Mouse (Mus musculus): Measurements from ENCODE around the gene Dcun1d2. TPM values are rescaled to one million over a fixed set of nuclear protein-coding genes. Genes with fewer than 3 reads are reported as not detected.
"Not testable (repeated sequence)": the region's sequence is repeated elsewhere in the genome, so short reads cannot be mapped to it uniquely, and the experiment has no call there.

Gene Dcun1d2
- polyA plus RNA-seq (2011; ENCODE audit: insufficient read length, low read depth, missing spikeins) = 15.3 and 19.1 TPM in 2 replicates

DNA sequence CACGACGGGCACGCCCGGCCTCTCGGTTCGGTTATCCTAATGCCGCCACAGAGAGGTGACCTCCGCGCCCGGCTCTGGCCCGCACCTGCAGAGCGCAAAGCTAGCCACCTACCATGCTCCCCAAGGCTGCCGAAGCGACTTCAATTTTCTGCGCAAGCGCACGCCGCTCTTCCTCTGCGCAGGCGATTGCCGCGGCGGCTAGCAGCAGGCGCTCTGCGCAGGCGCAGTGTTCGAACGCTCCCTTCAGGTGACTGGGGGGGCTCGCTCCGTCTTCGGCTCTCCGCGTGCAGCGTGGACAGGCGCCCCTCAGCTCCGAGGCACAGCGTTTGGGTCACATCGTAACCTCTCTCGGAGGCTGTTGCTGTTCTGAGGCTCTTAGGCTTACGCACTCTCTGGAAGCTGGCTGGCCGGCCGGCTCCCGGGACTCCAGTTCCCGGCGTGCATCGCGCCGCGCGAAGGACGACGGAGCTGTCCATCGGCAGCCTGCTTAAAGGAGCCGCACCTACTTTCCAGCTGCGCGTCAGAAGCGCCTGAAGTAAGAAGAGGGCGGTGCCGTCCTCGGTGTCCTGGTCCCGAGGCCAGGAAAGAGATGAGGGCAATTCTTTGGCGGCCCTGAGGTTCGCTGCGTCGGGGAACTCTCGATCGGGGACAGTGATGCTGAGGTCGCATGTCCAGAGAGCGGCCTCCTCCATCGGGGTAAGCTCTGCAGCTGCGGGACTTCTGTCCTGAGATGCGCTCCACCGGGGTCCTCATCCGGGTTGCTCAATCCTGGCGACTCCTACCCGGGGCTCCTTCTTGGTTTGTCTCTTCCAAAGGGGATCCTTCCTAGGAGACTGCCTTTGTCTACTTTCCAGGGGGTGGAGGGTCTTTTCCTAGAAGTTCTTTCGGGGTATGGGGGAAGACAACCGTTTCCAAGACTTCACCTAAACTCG, at the start of gene Dcun1d2, which contains the start of gene Tmco3:
TSS of gene Dcun1d2 (minus strand) at position 440 of the 932 bp plus-strand sequence.
TSS of gene Tmco3 (plus strand) at position 499 of the 932 bp plus-strand sequence.
- Histone ChIP-seq H3K4me1 (ENCODE audit: control insufficient read depth, insufficient read depth, low read length) (no peaks in the 10 kb centered on the region), H3K27ac (ENCODE audit: insufficient read depth, low read length) (peak within 1 kb of the TSS; percentile 79), H3K4me3 (ENCODE audit: insufficient read depth, low read length) (peak within 1 kb of the TSS; percentile 93)
- peak; percentile 81 for TF ChIP-seq POLR2A (IDR thresholded peaks at IDR 0.05; ENCODE audit: low read depth, low read length)
- TF ChIP-seq CTCF (IDR thresholded peaks at IDR 0.05; ENCODE audit: borderline replicate concordance, insufficient read depth, low read length) = no peak

DNA sequence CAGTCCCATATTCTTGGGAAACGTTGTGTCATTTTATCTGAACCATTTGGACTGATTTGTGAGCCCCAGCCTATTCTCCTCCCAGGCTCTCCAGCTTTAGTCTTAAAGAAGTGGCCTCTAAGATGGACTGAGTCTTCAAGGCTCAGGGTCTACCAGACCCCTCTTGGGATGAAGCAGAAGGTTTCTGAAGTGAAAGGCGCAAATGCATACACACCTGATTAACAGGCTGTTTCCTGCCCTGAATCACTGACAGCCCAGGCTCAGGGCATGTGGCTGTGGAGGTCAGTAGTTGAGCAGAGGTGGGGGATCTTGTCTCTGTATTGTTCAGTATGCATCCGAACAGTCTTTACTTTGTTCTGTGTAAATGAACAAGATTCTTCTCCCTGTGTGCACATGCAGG, 49.7 kb upstream of the Dcun1d2 start:
- Histone ChIP-seq H3K27ac (ENCODE audit: insufficient read depth, low read length) (no peak overlapping the region), H3K4me3 (ENCODE audit: insufficient read depth, low read length) (no peak overlapping the region), H3K4me1 (ENCODE audit: control insufficient read depth, insufficient read depth, low read length) (peaks cover 5% of the 10 kb centered on the region)
- TF ChIP-seq POLR2A (IDR thresholded peaks at IDR 0.05; ENCODE audit: low read depth, low read length) (no peak), CTCF (IDR thresholded peaks at IDR 0.05; ENCODE audit: borderline replicate concordance, insufficient read depth, low read length) (no peak)

DNA sequence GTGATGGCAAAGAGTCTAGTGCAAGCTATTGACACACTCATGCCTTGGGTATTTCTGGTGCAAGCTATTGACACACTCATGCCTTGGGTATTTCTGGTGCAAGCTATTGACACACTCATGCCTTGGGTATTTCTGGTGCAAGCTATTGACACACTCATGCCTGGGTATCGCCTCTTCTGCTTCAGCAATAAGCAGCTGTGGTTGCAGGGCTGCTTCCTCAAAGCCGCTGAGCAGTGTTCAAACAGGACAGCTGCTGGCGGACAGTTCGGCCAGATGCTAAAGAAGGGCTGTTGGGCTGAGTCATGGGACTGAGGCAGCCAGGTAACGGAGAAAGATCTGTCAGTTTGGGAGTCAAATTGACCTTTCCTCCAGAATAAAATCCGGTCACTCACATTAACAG, 49.3 kb upstream of the Dcun1d2 start:
- not testable (repeated sequence) for H3K4me1 ChIP-seq (ENCODE audit: control insufficient read depth, insufficient read depth, low read length); H3K27ac ChIP-seq (ENCODE audit: insufficient read depth, low read length)

DNA sequence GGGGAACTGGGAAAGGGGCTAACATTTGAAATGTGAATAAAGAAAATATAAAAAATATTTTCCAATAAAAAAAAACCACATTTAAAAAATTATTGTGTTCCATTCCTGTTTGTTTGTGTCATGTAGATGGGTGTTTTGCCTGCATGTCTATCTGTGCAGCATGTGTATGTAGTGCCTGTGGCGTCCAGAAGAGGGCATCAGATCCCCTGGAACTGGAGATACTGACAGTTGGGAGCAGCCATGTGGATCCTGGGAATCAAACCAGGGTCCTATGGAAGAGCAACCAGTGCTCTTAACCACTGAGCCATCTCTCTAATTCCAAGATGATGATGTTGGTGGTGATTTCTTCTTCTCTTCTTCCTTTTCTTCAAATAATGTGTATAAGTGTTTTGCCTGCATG, 46.7 kb upstream of the Dcun1d2 start:
- Histone ChIP-seq H3K4me1 (ENCODE audit: control insufficient read depth, insufficient read depth, low read length) (no peaks in the 10 kb centered on the region), H3K4me3 (ENCODE audit: insufficient read depth, low read length) (no peak overlapping the region), H3K27ac (ENCODE audit: insufficient read depth, low read length) (no peak overlapping the region)
- TF ChIP-seq CTCF (IDR thresholded peaks at IDR 0.05; ENCODE audit: borderline replicate concordance, insufficient read depth, low read length) = no peak; the same call in 1 of the 2 replicates

More for the DNA sequence above, 49.3 kb upstream of the Dcun1d2 start:
- H3K4me3 ChIP-seq (ENCODE audit: insufficient read depth, low read length) = not testable (repeated sequence)

DNA sequence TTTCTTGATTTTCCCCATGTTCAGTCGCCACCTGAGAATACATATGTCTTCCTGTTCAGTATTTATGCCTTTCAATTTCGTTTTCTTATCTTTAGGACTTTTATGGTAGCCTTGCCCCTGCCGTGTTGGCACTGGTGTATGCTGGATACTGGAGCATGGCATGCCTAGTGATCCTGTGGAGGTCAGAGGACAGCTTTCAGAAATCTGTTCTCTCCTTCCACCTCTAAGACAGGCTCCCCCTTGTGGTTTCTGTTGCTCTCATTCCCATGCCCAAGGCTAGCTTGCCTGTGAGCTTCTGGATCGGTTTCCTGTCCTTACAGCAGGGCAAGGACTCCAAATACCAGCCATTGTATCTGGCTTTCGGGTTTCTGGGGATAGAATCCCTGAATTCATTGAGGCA, 38.7 kb upstream of the Dcun1d2 start:
- Histone ChIP-seq H3K4me3 (ENCODE audit: insufficient read depth, low read length) (no peak overlapping the region), H3K4me1 (ENCODE audit: control insufficient read depth, insufficient read depth, low read length) (no peaks in the 10 kb centered on the region), H3K27ac (ENCODE audit: insufficient read depth, low read length) (no peak overlapping the region)
- TF ChIP-seq CTCF (IDR thresholded peaks at IDR 0.05; ENCODE audit: borderline replicate concordance, insufficient read depth, low read length) (peak; percentile 28; the same call in 1 of the 2 replicates), POLR2A (IDR thresholded peaks at IDR 0.05; ENCODE audit: low read depth, low read length) (no peak)

DNA sequence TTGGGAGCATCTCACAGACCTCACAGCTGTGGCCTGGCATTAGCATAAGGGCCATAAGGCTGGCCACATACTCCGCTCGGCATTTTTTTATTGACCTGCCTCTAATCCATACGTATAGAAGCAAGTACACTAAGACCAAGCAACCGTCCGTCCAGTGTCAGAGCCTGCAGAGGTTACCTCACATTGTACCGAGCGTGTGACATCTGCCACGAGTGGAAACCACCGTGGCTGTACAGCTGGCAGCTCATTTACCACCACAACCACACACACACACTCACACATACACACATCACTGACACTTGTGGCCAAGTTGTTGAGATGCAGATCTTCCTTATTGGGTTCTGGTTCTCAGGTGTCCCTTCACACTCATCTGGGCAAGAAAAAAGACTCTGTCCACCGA, 28.7 kb upstream of the Dcun1d2 start:
- no peak for TF ChIP-seq CTCF (IDR thresholded peaks at IDR 0.05; ENCODE audit: borderline replicate concordance, insufficient read depth, low read length)
- no peak for TF ChIP-seq POLR2A (IDR thresholded peaks at IDR 0.05; ENCODE audit: low read depth, low read length)
- Histone ChIP-seq H3K4me1 (ENCODE audit: control insufficient read depth, insufficient read depth, low read length) (no peaks in the 10 kb centered on the region), H3K4me3 (ENCODE audit: insufficient read depth, low read length) (no peak overlapping the region), H3K27ac (ENCODE audit: insufficient read depth, low read length) (no peak overlapping the region)

DNA sequence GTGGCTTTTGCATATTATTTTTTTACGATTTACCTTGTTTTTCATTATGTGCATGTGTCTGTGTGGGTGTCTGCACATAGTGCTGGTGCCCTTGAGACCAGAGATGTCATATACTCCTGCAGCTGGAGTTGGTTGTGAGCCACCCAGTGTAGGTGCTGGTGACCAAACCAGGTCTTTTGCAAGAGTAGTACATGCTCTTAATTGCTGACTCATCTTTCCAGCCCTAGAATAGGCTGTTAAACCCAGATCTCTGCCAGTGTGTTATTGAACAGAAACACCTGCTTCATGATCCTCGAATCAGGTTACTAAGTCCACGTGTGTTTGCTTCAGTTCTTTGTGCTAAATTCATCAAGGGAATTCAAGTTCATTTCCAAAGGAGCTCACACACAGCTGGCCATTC, 27.0 kb upstream of the Dcun1d2 start:
- H3K27ac ChIP-seq (ENCODE audit: insufficient read depth, low read length) = no peak overlapping the region
- no peaks in the 10 kb centered on the region for H3K4me1 ChIP-seq (ENCODE audit: control insufficient read depth, insufficient read depth, low read length)
- no peak overlapping the region for H3K4me3 ChIP-seq (ENCODE audit: insufficient read depth, low read length)
- TF ChIP-seq CTCF (IDR thresholded peaks at IDR 0.05; ENCODE audit: borderline replicate concordance, insufficient read depth, low read length) (no peak), POLR2A (IDR thresholded peaks at IDR 0.05; ENCODE audit: low read depth, low read length) (no peak)

DNA sequence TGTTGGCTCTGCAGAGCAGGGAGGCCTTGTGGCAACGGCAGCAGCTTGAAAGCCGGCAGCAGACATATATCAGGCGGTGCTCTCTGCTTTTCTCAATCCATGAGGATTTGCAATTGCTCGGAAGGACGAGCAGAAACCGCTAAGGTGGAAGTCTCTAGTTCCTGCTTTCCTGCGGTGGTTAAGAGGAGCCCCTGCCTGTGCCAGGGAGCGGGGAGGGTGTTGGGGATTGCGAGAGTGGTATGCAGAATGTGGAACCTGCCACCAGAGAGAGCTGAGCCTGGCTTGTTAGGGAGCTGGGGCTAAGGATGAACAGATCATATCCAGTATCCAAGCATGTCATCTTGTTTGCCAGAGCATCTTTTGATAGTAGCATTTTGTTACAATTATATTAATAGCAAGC, 19.0 kb upstream of the Dcun1d2 start:
- TF ChIP-seq CTCF (IDR thresholded peaks at IDR 0.05; ENCODE audit: borderline replicate concordance, insufficient read depth, low read length) = no peak
- TF ChIP-seq POLR2A (IDR thresholded peaks at IDR 0.05; ENCODE audit: low read depth, low read length) = no peak
- no peak overlapping the region for H3K27ac ChIP-seq (ENCODE audit: insufficient read depth, low read length)
- no peaks in the 10 kb centered on the region for H3K4me1 ChIP-seq (ENCODE audit: control insufficient read depth, insufficient read depth, low read length)
- no peak overlapping the region for H3K4me3 ChIP-seq (ENCODE audit: insufficient read depth, low read length)

DNA sequence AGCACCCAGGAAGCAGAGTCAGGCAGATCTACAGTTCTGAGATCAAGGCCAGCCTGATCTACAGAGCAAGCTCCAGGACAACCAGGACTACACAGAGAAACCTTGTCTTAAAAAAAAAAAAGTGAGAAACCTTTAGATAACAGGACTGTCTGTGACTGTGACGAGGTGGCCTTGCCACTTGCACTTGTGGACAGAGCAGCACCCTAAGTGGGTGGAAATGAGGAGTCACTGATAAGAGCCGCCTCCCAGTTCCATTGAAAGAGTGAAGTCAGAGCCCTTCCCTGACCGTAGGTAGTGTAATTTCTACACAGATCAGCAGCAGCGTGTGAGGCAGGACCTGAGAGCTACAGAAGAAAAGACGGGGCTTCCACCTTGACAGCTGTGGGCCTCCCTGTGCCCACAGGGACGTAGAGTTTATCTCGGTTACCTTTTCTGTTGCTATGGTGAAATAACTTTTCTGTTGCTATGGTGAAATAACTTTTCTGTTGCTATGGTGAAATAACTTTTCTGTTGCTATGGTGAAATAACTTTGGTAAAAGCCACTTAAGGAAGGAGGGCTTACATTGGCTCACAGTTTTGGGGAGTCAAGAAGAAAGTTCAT, 18.5 kb upstream of the Dcun1d2 start:
- TF ChIP-seq CTCF (IDR thresholded peaks at IDR 0.05; ENCODE audit: borderline replicate concordance, insufficient read depth, low read length) = no peak
- no peak for TF ChIP-seq POLR2A (IDR thresholded peaks at IDR 0.05; ENCODE audit: low read depth, low read length)
- Histone ChIP-seq H3K27ac (ENCODE audit: insufficient read depth, low read length) (no peak overlapping the region), H3K4me1 (ENCODE audit: control insufficient read depth, insufficient read depth, low read length) (no peaks in the 10 kb centered on the region), H3K4me3 (ENCODE audit: insufficient read depth, low read length) (no peak overlapping the region)

DNA sequence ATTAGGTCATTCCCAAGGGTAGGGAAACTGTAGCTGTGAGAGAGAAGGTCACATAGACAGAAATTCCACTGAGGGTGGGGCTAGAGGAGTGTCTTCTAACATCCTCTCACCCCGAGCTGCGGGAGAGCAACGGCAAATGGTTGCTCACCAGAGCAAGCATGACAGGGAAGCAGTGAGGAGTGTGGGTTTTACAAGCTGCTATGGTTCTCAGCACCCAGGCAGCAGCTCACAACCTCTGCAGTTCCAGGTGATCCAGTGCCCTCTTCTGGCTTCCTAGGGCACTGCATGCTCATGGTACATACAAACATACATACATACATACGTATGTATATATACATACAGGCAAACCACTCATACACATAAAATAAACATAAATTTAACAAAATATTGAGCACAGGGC, 18.0 kb upstream of the Dcun1d2 start:
- no peak overlapping the region for H3K4me3 ChIP-seq (ENCODE audit: insufficient read depth, low read length)
- H3K27ac ChIP-seq (ENCODE audit: insufficient read depth, low read length) = no peak overlapping the region
- TF ChIP-seq POLR2A (IDR thresholded peaks at IDR 0.05; ENCODE audit: low read depth, low read length) (no peak), CTCF (IDR thresholded peaks at IDR 0.05; ENCODE audit: borderline replicate concordance, insufficient read depth, low read length) (no peak)
- H3K4me1 ChIP-seq (ENCODE audit: control insufficient read depth, insufficient read depth, low read length) = no peaks in the 10 kb centered on the region

Measured in embryonic fibroblast, embryonic 13.5 days (primary cell).